Mouse (Mus musculus): Measurements from ENCODE around the gene Slc30a3. TPM values are rescaled to one million over a fixed set of nuclear protein-coding genes. Genes with fewer than 3 reads are reported as not detected.
A peak's percentile ranks its signal among the peaks of the same experiment; 100 is the strongest.

Gene Slc30a3
- total RNA-seq, 2 experiments from 2014 or later = 89.6 to 92.2 TPM

DNA sequence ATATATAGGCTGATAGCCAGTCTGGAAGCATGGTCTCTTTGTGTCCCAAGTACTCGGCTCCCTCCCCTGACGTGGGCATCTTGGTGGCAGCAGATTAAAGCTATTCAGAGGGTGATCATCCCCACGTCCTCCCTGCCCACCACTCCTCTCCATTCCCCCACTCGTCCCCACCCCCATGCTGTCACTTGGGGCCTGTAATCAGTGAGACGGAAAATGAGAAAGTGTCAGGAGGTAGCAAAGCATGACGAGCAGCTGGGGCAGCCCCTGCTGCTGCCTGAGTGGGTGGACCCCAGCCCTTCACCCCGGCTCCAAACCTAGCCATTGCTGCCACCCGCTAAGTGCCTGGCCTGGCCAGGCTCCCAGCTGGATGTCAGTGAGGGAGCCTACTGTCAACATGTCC is 24.1 kb downstream of the Slc30a3 start:
- Histone ChIP-seq H3K27ac (no peak overlapping the region), H3K4me3 (no peak overlapping the region)
- TF ChIP-seq CTCF (conservative IDR thresholded peaks at IDR 0.05) = no peak
- no peak for DNase-seq (ENCODE audit: low spot score in 2 of 2)

DNA sequence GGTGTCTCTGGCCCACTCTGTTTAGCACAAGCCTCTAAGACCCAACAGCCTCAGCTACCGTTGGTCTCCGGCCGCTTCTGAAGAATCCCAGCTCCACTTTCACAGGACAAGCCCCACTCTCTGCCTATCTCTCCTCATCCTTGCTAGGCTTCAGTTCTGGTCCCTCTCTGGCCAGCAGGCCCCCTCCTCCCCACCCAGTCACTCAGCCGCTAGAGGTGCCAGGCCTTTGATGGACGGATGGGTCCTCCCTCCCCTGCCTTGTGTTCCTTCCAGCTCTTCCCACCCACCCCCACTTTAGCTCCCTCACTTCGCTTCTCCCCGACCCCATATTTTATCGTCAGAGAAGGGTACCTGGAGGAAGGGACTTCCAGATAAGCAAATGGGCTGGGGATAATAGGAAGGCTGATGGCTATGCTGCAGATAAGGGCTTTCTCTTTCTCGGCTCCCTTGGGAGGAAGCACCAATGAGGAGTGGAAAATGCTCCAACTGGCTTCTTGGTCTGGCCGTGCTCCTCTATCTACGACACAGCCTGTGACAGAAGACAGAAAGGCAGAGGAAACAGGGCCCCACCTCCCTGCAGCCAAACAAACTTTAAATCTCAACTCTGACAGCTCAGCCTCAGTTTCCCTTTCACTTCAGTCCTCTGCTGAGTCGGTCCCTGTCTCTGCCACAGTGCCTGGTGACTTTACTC is 25.0 kb downstream of the Slc30a3 start:
- Histone ChIP-seq H3K27ac (peak overlapping the region; percentile 20; the same call in 1 of the 2 replicates), H3K4me3 (no peak overlapping the region)
- no peak for DNase-seq (ENCODE audit: low spot score in 2 of 2)
- TF ChIP-seq CTCF (conservative IDR thresholded peaks at IDR 0.05) = no peak

DNA sequence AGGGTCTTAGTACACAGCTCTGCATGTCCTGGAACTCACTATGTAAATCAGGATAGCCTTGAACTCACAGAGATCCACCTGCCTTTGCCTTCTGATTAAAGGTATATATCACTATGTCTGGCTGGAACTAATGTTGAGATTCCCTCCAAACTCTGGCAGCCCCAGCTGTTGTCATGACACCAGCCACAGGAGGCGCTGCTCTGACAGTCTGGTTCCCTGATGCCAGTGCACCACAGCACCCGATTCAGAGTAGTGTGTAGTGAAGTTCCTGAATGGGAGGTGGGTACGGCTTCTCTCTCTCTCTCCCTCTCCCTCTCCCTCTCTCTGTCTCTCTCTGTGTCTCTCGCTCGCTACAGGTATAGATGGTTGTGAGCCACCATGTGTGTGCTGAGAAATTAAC is 25.7 kb downstream of the Slc30a3 start:
- no peak overlapping the region for H3K4me3 ChIP-seq
- DNase-seq (ENCODE audit: low spot score in 2 of 2) = peak; percentile 52 to 64

DNA sequence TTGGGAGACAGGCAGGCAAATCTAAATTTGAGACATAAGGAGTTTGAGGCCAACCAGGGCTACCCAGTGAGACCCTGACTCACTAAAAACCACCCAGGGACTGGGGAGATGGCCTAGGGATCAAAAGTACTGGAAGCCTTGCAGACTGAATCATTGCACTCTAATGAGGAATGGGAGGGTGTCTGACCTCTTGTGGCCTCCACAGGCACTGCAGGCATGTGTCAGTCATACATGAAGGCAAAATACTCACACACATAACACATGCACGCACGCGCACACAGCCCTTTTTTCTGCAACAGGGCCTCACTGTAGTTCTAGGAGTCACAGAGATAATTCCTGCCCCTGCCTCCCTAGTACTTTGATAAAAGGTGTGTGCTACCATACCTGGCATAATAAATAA is 26.7 kb downstream of the Slc30a3 start:
- DNase-seq (ENCODE audit: low spot score in 2 of 2) = peak in 1 of 2 experiments; percentile 51
- TF ChIP-seq CTCF (conservative IDR thresholded peaks at IDR 0.05) = peak; percentile 76
- H3K27ac ChIP-seq = no peak overlapping the region
- no peak overlapping the region for H3K4me3 ChIP-seq

More for the DNA sequence above, 25.7 kb downstream of the Slc30a3 start:
- peak overlapping the region; percentile 20; the same call in 1 of the 2 replicates for H3K27ac ChIP-seq
- peak; percentile 80 for TF ChIP-seq CTCF (conservative IDR thresholded peaks at IDR 0.05)

DNA sequence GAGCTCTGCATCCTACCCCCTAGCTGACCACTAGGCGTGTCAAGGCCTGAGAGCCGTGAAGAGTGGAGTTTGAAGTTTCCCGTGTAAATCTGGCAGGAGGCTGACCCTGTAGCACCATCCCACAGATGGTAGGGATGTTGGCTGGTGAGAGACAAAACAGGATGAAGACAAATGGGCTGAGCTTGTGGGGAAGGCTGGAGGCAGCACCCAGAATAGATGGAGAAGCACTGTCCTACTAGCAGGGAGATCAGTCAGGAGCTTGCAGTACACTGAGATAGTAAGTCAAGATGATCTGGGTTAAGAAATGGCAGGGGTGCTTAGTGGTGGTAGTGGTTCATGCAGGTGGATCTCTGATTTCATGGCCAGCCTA is 27.3 kb downstream of the Slc30a3 start:
- peak overlapping the region; percentile 68 for H3K27ac ChIP-seq
- DNase-seq (ENCODE audit: low spot score in 2 of 2) = no peak
- no peak overlapping the region; the same call in 1 of the 2 replicates for H3K4me3 ChIP-seq
- no peak for TF ChIP-seq CTCF (conservative IDR thresholded peaks at IDR 0.05)

DNA sequence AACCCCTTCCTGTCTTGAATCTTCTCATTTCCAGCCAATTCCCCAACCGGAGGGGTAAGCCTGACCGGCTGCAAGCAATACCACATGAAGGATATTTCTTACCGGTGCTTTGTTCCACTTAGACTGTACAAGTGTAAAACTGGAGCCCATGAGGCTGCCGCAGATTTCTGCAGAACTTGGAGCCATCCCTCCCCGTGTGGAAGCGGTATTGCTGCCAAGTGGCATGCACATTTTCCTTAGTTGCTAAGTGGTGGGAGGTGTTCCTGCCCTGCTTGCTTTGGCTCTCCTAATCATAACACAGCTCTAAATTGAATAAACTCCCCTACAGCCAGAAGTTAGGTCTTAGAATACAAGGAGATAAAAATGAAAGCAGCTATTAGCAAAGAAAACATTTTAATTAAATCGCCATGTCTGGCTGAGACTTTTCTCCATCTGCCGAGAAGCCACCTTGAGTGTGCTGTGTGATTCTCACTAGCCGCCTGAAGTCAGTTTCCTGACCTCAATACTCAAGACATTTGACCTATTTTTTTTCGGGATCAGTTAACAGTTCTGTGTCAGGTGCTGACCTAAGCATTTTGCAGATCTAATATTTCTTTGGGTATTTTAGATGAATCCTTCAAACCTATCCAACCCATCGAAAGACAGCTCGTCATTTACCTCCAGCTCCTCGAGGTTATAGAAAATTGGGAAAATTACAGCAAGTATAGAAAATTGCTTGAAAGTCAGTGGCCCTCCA is 27.8 kb downstream of the Slc30a3 start:
- TF ChIP-seq CTCF (conservative IDR thresholded peaks at IDR 0.05) = no peak
- DNase-seq (ENCODE audit: low spot score in 2 of 2) = peak; percentile 55 to 68
- peak overlapping the region; percentile 68 for H3K27ac ChIP-seq
- peak overlapping the region; percentile 5; the same call in 1 of the 2 replicates for H3K4me3 ChIP-seq

DNA sequence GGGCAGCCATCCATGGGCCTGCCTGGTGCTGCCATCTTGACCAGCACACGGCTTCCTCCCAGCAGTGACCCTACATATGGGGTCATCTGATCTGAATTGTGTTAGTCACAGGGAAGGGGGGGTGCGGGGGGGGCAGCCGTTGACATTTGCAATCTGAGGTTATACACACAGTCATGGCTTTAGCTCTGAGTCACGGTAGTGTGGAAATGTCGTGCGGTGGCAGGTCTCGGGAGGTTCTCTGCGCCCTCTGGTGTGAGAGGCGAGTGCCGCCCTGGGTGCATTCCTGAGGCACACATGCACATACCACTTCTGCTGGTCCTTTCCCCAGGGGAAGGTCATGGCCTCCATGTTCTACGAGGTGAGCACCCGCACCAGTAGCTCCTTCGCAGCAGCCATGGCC is 31.7 kb downstream of the Slc30a3 start:
- H3K27ac ChIP-seq = no peak overlapping the region
- no peak for DNase-seq (ENCODE audit: low spot score in 2 of 2)
- H3K4me3 ChIP-seq = no peak overlapping the region
- TF ChIP-seq CTCF (conservative IDR thresholded peaks at IDR 0.05) = no peak

DNA sequence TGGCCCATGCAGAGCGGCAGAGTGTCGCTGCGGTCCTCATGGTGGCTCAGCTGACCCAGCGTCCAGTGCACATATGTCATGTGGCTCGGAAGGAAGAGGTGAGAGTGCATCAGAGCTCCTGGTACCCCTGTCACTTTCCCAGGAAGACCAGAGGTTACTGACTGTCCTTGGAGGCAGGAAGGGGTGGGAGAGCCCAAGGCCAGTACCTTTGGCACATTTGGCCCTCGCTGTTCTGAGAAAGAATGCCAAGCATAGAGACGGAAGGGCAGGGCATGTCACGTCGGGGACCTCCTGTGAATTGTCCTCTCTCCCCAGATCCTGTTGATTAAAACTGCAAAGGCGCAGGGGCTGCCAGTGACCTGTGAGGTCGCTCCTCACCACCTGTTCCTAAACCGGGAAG is 34.9 kb downstream of the Slc30a3 start:
- no peak for DNase-seq (ENCODE audit: low spot score in 2 of 2)
- H3K27ac ChIP-seq = no peak overlapping the region
- H3K4me3 ChIP-seq = no peak overlapping the region
- TF ChIP-seq CTCF (conservative IDR thresholded peaks at IDR 0.05) = no peak

DNA sequence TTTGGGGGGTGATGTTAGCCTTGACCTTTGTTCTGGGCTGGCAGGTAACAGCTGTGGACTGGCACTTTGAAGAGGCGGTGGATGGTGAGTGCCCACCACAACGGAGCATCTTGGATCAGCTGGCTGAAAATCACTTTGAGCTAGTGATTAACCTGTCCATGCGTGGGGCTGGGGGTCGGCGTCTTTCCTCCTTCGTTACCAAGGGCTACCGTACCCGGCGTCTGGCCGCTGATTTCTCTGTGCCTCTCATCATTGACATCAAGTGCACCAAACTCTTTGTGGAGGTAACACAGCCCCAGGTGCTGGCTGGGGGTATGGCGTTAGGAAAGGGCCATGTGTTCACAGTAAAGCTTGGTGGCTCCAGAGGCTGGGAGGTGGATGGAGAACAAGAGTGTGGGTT is 36.2 kb downstream of the Slc30a3 start:
- DNase-seq (ENCODE audit: low spot score in 2 of 2) = no peak
- Histone ChIP-seq H3K4me3 (no peak overlapping the region), H3K27ac (no peak overlapping the region)
- no peak for TF ChIP-seq CTCF (conservative IDR thresholded peaks at IDR 0.05)

DNA sequence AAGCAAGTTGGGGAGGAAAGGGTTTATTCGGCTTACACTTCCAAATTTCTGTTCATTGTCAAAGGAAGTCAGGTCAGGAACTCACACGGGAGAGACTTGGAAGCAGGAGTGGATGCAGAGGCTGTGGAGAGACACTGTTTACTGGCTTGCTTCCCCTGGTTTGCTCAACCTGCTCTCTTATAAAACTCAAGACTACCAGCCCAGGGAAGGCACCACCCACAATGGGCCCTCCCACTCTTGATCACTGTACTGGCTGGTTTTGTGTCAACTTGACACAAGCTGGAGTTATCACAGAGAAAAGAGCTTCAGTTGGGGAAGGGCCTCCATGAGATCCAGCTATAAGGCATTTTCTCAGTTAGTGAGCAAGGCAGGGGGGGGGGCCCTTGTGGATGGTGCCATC is 37.0 kb downstream of the Slc30a3 start:
- TF ChIP-seq CTCF (conservative IDR thresholded peaks at IDR 0.05) = no peak
- DNase-seq (ENCODE audit: low spot score in 2 of 2) = no peak
- Histone ChIP-seq H3K27ac (no peak overlapping the region), H3K4me3 (no peak overlapping the region)

DNA sequence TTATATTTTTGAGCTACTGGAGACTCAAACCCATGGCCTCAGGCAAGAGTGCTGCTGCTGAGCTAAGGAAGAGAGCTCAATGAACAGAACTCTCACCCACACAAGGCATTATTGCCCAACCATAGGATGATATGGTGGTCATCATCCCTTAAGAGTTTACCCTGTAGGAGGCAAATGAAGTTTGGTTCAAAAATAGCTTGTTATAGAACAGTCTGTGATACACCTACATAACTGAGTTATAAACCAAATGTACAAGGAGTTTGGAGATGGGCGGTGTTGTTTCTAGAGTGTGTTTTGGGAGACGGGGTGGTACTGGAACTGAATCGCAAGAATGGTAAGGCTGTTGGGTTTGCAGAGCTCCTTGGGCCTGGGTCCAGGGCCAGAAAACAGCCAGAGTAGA is 38.2 kb downstream of the Slc30a3 start:
- DNase-seq (ENCODE audit: low spot score in 2 of 2) = no peak
- H3K27ac ChIP-seq = no peak overlapping the region
- no peak overlapping the region for H3K4me3 ChIP-seq
- TF ChIP-seq CTCF (conservative IDR thresholded peaks at IDR 0.05) = no peak

DNA sequence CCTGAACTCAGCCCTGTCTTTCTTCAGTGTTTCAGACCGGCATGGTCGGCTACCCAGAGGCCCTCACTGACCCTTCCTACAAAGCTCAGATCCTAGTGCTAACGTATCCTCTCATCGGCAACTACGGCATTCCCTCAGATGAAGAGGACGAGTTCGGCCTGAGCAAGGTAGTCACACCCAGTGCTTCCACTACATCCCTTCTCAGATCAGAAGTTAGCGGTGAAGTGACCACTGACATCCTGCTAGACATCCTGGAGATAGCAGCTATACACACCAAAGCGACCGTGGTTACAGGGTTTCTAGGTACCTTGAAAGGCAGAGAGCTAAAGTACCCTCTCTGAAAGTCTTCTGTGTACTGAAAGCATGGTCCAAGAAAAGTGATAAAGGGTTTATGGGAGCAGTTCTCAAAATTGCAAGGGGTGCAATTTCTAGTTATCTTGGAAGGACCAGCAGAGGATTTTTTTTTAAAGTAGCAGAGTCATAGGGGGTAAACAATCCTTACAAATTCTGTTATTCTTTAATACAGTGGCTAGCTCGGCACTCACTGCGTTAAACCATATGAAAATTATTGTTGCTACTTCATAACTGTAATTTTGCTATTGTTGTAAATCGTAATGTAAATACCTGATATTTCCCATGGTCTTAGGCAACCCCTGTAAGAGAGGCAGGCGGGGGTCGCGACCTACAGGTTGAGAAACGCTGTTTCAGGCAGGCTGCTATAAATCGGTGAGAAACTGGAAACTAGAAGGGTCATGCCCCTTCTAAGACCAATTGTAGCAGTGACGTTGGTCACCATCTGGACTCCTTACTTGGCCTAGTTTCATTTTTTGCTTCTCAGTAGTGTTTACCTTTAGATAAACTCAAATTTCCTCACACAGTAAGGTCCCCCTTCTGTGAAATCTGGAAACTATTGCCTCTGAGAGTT is 52.6 kb downstream of the Slc30a3 start:
- DNase-seq (ENCODE audit: low spot score in 2 of 2) = no peak
- Histone ChIP-seq H3K27ac (peak overlapping the region; percentile 86; the same call in 1 of the 2 replicates), H3K4me3 (peak overlapping the region; percentile 78)
- TF ChIP-seq CTCF (conservative IDR thresholded peaks at IDR 0.05) = no peak

All from layer of hippocampus, adult 2 months (tissue).